Mouse (Mus musculus): ENCODE measurements around the gene Snx17. TPM values are rescaled to one million over a fixed set of nuclear protein-coding genes. Genes with fewer than 3 reads are reported as not detected.
"Not testable (repeated sequence)": the region's sequence is repeated elsewhere in the genome, so short reads cannot be mapped to it uniquely, and the experiment has no call there.

Snx17 gene
- polyA plus RNA-seq, 1 experiment from 2014 or later: 131 TPM

DNA sequence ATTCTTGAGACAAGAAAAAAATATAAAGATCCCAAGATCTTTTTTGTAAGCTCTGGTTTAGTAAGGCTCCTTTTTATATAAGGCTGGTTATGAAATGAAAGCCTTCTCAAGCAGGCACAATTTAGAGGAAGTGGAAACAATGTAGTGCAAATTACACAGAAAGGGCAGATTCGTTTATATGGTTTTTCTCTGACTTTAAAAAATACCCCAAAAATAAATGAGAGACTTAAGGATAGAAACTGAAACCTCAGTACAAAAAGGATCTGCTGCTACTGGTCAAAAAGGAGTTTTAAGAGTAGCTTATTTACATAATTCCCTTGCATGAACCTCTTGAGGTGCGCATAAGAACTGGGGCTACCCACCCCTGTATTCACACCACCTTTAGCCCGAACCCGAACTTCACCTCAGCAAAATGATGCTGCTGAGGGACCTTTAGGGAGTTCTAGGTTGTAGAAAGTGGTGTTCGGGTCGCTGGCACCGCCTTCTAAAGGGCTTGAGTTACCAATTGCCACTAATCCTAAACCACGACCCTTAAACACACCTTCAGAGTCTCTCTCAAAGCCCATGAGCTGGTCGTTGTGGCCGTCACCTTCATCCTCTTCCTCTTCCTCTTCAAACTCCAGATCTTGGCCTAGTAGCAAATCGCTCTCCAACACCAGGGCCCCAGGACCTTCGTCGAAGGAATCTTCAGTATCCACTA lies 8.2 kb downstream of the Snx17 start:
- peak overlapping the region; percentile 90 for H3K4me2 ChIP-seq
- peaks cover 84% of the 10 kb centered on the region for H3K36me3 ChIP-seq (ENCODE audit: insufficient read depth)
- DNase-seq (no peak), ATAC-seq (ENCODE audit: insufficient read depth) (no peak)
- no peaks in the 10 kb centered on the region for H3K27me3 ChIP-seq (ENCODE audit: insufficient read depth, low read length)
- peak overlapping the region; percentile 83 for H3K9ac ChIP-seq
- peak overlapping the region; percentile 65; the same call in 1 of the 2 replicates for H3K27ac ChIP-seq (ENCODE audit: low read depth)
- peaks cover 4% of the 10 kb centered on the region; the same call in 1 of the 2 replicates for H3K4me1 ChIP-seq (ENCODE audit: insufficient read depth)
- TF ChIP-seq CTCF (IDR thresholded peaks at IDR 0.05; ENCODE audit: low read depth): no peak
- 18% methylated on average over 13 of the region's 13 CpGs for WGBS
- H3K4me3 ChIP-seq (ENCODE audit: low read depth, low read length): peak overlapping the region; percentile 83
- peaks cover 6% of the 10 kb centered on the region; the same call in 1 of the 2 replicates for H3K9me3 ChIP-seq (ENCODE audit: low read depth, low read length)

GRCm38 (mm10) chr5:31201742-31202590 lies 8.9 kb downstream of the Snx17 start, which contains the start of gene Zfp513:
Gene Zfp513, minus strand, starts transcription at chr5:31202303.
- H3K4me1 ChIP-seq (ENCODE audit: insufficient read depth): peaks cover 4% of the 10 kb centered on the region; the same call in 1 of the 2 replicates
- WGBS: under 1% methylated on average over 53 of the region's 53 CpGs
- peak within 1 kb of the TSS; percentile 90 for H3K4me2 ChIP-seq
- H3K36me3 ChIP-seq (ENCODE audit: insufficient read depth): peaks cover 83% of the 10 kb centered on the region
- peak; percentile 98 for DNase-seq
- TF ChIP-seq CTCF (IDR thresholded peaks at IDR 0.05; ENCODE audit: low read depth): no peak
- H3K4me3 ChIP-seq (ENCODE audit: low read depth, low read length): peak within 1 kb of the TSS; percentile 83
- H3K9me3 ChIP-seq (ENCODE audit: low read depth, low read length): peaks cover 6% of the 10 kb centered on the region; the same call in 1 of the 2 replicates
- H3K27me3 ChIP-seq (ENCODE audit: insufficient read depth, low read length): no peaks in the 10 kb centered on the region
- H3K9ac ChIP-seq: peak within 1 kb of the TSS; percentile 83
- peak; percentile 98 for ATAC-seq (ENCODE audit: insufficient read depth)
- H3K27ac ChIP-seq (ENCODE audit: low read depth): peak within 1 kb of the TSS; percentile 65

DNA sequence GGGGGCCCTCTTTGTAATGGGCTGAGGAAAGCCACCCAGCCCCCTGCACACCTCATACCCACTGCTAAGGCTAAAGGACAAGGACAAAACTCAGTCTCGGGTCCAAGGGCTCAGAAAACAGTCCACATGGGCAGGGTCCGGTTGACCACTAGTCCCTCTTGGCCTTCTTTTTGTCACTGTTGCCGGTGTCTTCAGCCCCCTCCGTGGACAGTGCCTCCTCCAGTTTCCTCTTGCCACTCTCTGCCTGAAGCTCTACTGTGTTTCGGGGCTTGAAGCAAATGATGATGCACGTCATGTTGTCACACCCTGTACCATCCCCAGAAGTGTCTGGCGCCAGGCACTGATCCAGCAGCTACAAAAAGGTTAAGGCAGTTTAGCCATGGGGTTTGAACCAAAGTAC lies 9.9 kb downstream of the Snx17 start:
- peaks cover 82% of the 10 kb centered on the region for H3K36me3 ChIP-seq (ENCODE audit: insufficient read depth)
- no peaks in the 10 kb centered on the region for H3K27me3 ChIP-seq (ENCODE audit: insufficient read depth, low read length)
- H3K4me2 ChIP-seq: peak overlapping the region; percentile 63
- H3K4me1 ChIP-seq (ENCODE audit: insufficient read depth): peaks cover 4% of the 10 kb centered on the region; the same call in 1 of the 2 replicates
- H3K4me3 ChIP-seq (ENCODE audit: low read depth, low read length): peak overlapping the region; percentile 83
- no peak for DNase-seq
- H3K9me3 ChIP-seq (ENCODE audit: low read depth, low read length): peaks cover 6% of the 10 kb centered on the region; the same call in 1 of the 2 replicates
- ATAC-seq (ENCODE audit: insufficient read depth): no peak
- H3K27ac ChIP-seq (ENCODE audit: low read depth): peak overlapping the region; percentile 55
- no peak for TF ChIP-seq CTCF (IDR thresholded peaks at IDR 0.05; ENCODE audit: low read depth)
- 84% methylated on average over 7 of the region's 7 CpGs for WGBS
- peak overlapping the region; percentile 42 for H3K9ac ChIP-seq

DNA sequence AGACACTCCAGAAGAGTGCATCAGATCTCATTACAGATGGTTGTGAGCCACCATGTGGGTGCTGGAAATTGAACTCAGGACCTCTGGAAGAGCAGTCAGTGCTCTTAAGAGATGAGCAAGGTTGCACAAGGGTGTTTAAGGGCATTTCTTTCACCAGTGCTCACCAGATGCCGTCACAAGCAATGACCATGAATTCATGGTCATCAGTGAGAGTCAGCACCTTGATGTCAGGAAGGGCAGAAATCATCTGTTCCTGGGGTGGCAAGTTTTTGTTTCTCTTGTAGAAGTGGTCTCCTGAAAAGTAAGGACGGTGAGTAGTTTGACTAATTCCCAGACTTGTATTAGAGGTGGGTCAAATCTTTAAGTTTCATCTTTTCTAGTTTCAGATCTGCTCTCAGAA lies 10.8 kb downstream of the Snx17 start:
- ATAC-seq (ENCODE audit: insufficient read depth): no peak

GRCm38 (mm10) chr5:31204421-31204820 lies 11.4 kb downstream of the Snx17 start:
- H3K27ac ChIP-seq (ENCODE audit: low read depth): no peak overlapping the region
- 96% methylated on average over 6 of the region's 6 CpGs for WGBS

More for the DNA sequence above, 10.8 kb downstream of the Snx17 start:
- Histone ChIP-seq H3K9ac (no peak overlapping the region), H3K9me3 (ENCODE audit: low read depth, low read length) (peaks cover 6% of the 10 kb centered on the region; the same call in 1 of the 2 replicates), H3K4me3 (ENCODE audit: low read depth, low read length) (no peak overlapping the region), H3K4me2 (no peak overlapping the region), H3K4me1 (ENCODE audit: insufficient read depth) (peaks cover 4% of the 10 kb centered on the region; the same call in 1 of the 2 replicates), H3K27me3 (ENCODE audit: insufficient read depth, low read length) (no peaks in the 10 kb centered on the region), H3K36me3 (ENCODE audit: insufficient read depth) (peaks cover 82% of the 10 kb centered on the region), H3K27ac (ENCODE audit: low read depth) (no peak overlapping the region)
- TF ChIP-seq CTCF (IDR thresholded peaks at IDR 0.05; ENCODE audit: low read depth): no peak
- 88% methylated on average over 2 of the region's 2 CpGs for WGBS
- DNase-seq: no peak

GRCm38 (mm10) chr5:31216554-31216953 lies 23.5 kb downstream of the Snx17 start:
- WGBS: 91% methylated on average over 6 of the region's 6 CpGs
- not testable (repeated sequence) for ATAC-seq (ENCODE audit: insufficient read depth); H3K27ac ChIP-seq (ENCODE audit: low read depth); H3K9ac ChIP-seq; H3K4me1 ChIP-seq (ENCODE audit: insufficient read depth); DNase-seq; H3K4me3 ChIP-seq (ENCODE audit: low read depth, low read length); H3K27me3 ChIP-seq (ENCODE audit: insufficient read depth, low read length); H3K9me3 ChIP-seq (ENCODE audit: low read depth, low read length); H3K36me3 ChIP-seq (ENCODE audit: insufficient read depth); H3K4me2 ChIP-seq

More at GRCm38 (mm10) chr5:31204421-31204820, 11.4 kb downstream of the Snx17 start:
- ATAC-seq (ENCODE audit: insufficient read depth): no peak
- no peak for DNase-seq
- Histone ChIP-seq H3K4me2 (no peak overlapping the region), H3K36me3 (ENCODE audit: insufficient read depth) (peaks cover 76% of the 10 kb centered on the region), H3K9ac (no peak overlapping the region), H3K4me1 (ENCODE audit: insufficient read depth) (peaks cover 4% of the 10 kb centered on the region; the same call in 1 of the 2 replicates), H3K4me3 (ENCODE audit: low read depth, low read length) (no peak overlapping the region), H3K27me3 (ENCODE audit: insufficient read depth, low read length) (no peaks in the 10 kb centered on the region), H3K9me3 (ENCODE audit: low read depth, low read length) (peaks cover 6% of the 10 kb centered on the region; the same call in 1 of the 2 replicates)
- no peak for TF ChIP-seq CTCF (IDR thresholded peaks at IDR 0.05; ENCODE audit: low read depth)

Measured in lung, embryonic 14.5 days (tissue).